Mouse (Mus musculus) intestine, embryonic 16.5 days (tissue): ENCODE measurements around the gene Dpysl5. TPM values are rescaled to one million over a fixed set of nuclear protein-coding genes. Genes with fewer than 3 reads are reported as not detected.

Source experiments
- ATAC-seq: fragments of 200-750 bp; cut with Nextera tagmentation; 2 replicates; pipeline ENCODE4 v1.8.0; 2017; ENCODE audit warnings: moderate TSS enrichment, moderate library complexity
- H3K27ac ChIP-seq: fragments of 300-500 bp; sonication (generic); 2 replicates; pipeline ENCODE4 v1.5.1; 2014; ENCODE audit warnings: mild to moderate bottlenecking, low read length
- H3K27me3 ChIP-seq: fragments of 300-500 bp; sonication (generic); replicated peaks from 2 replicates; pipeline ENCODE4 v1.6.1; 2014; ENCODE audit warnings: low read length, control low read depth, mixed read lengths; ENCODE audit not compliant: control insufficient read depth, insufficient read depth
- H3K36me3 ChIP-seq: fragments of 300-500 bp; sonication (generic); 2 replicates; pipeline ENCODE4 v1.6.1; 2014; ENCODE audit warnings: low read length, control low read depth; ENCODE audit not compliant: control insufficient read depth, insufficient read depth
- H3K4me1 ChIP-seq: fragments of 300-500 bp; sonication (generic); 2 replicates; pipeline ENCODE4 v1.6.1; 2014; ENCODE audit warnings: low read length, control low read depth, mixed read lengths; ENCODE audit not compliant: control insufficient read depth, insufficient read depth
- H3K4me2 ChIP-seq: fragments of 300-500 bp; sonication (generic); 2 replicates; pipeline ENCODE4 v1.6.1; 2014; ENCODE audit warnings: low read depth, low read length, control low read depth
- H3K4me3 ChIP-seq: fragments of 300-500 bp; sonication (generic); 2 replicates; pipeline ENCODE4 v1.5.1; 2014; ENCODE audit warnings: mild to moderate bottlenecking, low read length
- H3K9ac ChIP-seq: fragments of 300-500 bp; sonication (generic); 2 replicates; pipeline ENCODE4 v1.6.1; 2014; ENCODE audit warnings: low read depth, low read length
- H3K9me3 ChIP-seq: fragments of 300-500 bp; sonication (generic); 2 replicates; pipeline ENCODE4 v1.6.1; 2016; ENCODE audit warnings: low read length, control low read depth; ENCODE audit not compliant: control insufficient read depth
- WGBS: fragments of 180-500 bp; shearing (Covaris S2); extraction: QIAGEN DNeasy Blood & Tissue Kit; methylation state at CpG from one replicate; pipeline ENCODE4 v1.1.7; 2014; 5-methylcytosine and 5-hydroxymethylcytosine counted together
- polyA plus RNA-seq: library from polyadenylated mRNA; unstranded; fragments of >200 nt; fragmentation: Nextera tagmentation; extraction: Ambion mirVana; gene quantifications from 2 replicates; pipeline ENCODE4 v1.2.1, GENCODE M21; 2015

Gene Dpysl5
- polyA plus RNA-seq, 1 experiment from 2014 or later: 5.7 TPM

DNA sequence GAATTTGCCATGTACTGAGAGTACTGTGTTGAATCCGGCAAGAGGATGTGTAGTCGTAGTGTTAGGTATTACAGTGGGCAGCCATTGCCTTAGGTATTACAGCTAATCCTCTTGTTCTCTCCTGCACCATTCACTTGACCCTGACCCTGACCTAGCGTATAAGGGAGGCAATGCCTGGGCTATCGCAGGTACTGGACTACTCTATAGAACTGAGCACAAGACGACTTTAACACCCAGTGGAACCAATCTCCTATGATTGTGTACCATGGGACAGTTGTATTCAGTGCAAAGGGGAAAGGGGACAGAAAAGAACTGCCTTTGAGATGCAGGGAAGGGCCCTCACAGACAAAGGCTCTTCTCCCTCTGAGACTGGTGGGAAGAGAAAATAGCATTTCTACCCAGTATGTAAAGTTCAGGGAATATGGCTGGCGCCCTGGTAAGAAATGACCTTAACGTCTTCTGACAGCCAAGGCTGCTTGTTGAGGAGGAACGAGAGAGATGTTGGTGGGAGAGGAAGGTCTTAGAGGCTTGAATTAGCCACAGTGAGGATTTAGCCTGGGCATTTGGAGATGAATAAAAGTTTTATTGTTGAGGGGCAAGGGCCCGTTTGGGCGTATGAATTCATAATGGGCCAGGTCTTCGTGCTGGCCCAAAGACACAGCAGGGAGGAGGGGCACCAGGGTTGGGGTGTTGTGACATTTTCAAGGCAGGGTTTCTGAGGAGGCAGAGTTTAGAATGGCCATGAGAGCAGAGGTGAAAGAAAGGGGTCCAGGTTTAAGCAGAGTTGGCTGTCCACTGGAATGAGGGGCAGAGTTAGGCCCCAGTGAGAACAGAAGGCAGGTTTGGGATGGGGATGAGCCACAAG, 113.0 kb downstream of the Dpysl5 start:
- H3K4me1 ChIP-seq: no peaks in the 10 kb centered on the region
- H3K4me3 ChIP-seq: no peak overlapping the region
- H3K27ac ChIP-seq: no peak overlapping the region
- ATAC-seq: no peak
- 83% methylated on average over 11 of the region's 11 CpGs for WGBS
- no peaks in the 10 kb centered on the region for H3K36me3 ChIP-seq
- H3K9me3 ChIP-seq: no peaks in the 10 kb centered on the region
- H3K4me2 ChIP-seq: no peak overlapping the region
- no peaks in the 10 kb centered on the region for H3K27me3 ChIP-seq
- no peak overlapping the region for H3K9ac ChIP-seq

DNA sequence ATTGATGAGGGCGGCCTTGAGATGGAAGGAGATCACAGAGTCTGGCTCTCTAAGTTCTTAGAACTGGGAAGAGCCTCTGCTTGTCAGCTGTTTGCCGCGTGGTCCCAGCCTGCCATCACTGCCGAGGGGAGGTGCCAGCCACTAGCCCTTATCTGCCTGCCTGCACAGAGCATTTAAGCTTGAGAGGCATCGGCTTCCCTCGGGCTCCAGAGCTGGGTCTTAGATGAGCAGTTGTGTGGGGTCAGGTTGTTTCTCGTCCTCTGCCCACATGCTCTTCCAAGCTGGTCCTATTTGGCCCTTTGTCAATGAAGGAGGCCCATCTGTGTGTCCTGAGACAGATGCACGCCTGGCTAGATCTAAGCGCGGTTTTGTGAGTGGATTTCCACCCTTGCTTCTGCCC, 113.8 kb downstream of the Dpysl5 start:
- H3K4me2 ChIP-seq: no peak overlapping the region
- H3K4me1 ChIP-seq: no peaks in the 10 kb centered on the region
- H3K27ac ChIP-seq: no peak overlapping the region
- WGBS: 63% methylated on average over 10 of the region's 10 CpGs
- no peak for ATAC-seq
- no peak overlapping the region for H3K4me3 ChIP-seq
- no peaks in the 10 kb centered on the region for H3K27me3 ChIP-seq
- H3K9ac ChIP-seq: no peak overlapping the region
- no peaks in the 10 kb centered on the region for H3K9me3 ChIP-seq
- no peaks in the 10 kb centered on the region for H3K36me3 ChIP-seq

GRCm38 (mm10) chr5:30825821-30826220, 114.5 kb downstream of the Dpysl5 start:
- ATAC-seq: no peak
- no peaks in the 10 kb centered on the region for H3K36me3 ChIP-seq
- no peaks in the 10 kb centered on the region for H3K9me3 ChIP-seq
- H3K4me3 ChIP-seq: no peak overlapping the region
- 79% methylated on average over 6 of the region's 6 CpGs for WGBS
- H3K27ac ChIP-seq: no peak overlapping the region
- no peaks in the 10 kb centered on the region for H3K27me3 ChIP-seq
- H3K4me1 ChIP-seq: no peaks in the 10 kb centered on the region
- no peak overlapping the region for H3K9ac ChIP-seq
- H3K4me2 ChIP-seq: no peak overlapping the region

DNA sequence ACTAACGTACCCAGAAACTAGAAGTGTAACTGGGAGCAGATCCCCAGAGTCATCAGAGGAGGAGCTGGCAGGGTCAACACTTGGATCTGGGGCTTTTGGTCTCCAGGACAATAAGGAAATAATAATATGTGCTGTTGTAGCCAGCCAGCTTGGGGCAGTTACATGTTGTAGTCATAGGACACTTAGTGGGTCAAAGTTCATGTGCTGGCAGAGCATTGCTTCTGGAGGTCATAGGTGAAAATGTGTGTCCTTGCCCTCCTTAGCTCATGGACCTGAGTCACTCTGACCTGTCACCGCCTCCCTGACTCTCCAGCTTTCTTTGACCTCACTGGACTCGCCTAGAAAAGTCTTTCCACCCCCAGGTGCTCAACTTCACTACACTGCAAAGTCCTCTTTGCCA, 122.1 kb downstream of the Dpysl5 start:
- ATAC-seq: peak; percentile 75
- Histone ChIP-seq H3K9ac (no peak overlapping the region), H3K4me2 (no peak overlapping the region), H3K27me3 (no peaks in the 10 kb centered on the region), H3K27ac (no peak overlapping the region), H3K9me3 (no peaks in the 10 kb centered on the region), H3K36me3 (no peaks in the 10 kb centered on the region), H3K4me1 (no peaks in the 10 kb centered on the region), H3K4me3 (no peak overlapping the region)
- 76% methylated on average over 3 of the region's 3 CpGs for WGBS

DNA sequence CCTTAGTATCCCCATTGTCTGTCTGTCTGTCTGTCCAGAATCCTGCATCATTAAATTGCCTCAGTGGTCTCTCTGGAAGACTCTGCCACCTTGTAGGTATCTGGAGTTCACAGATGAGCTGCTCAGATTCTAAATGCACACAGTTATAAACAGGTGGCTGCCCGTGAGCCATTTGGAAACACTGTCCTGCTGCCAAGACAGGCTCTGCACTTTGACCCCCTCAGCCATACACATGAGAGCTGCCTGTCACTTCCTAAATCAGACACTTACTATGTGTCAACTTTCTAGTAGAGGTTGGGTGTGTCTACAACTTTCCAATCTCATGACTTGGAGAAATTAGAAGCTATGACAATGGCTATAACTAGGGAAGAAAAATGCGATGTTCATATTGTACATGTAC, 128.4 kb downstream of the Dpysl5 start:
- WGBS: 74% methylated on average over 2 of the region's 2 CpGs
- Histone ChIP-seq H3K4me1 (no peaks in the 10 kb centered on the region), H3K36me3 (no peaks in the 10 kb centered on the region), H3K9ac (no peak overlapping the region), H3K4me2 (no peak overlapping the region), H3K4me3 (no peak overlapping the region), H3K9me3 (no peaks in the 10 kb centered on the region), H3K27ac (no peak overlapping the region), H3K27me3 (no peaks in the 10 kb centered on the region)
- no peak for ATAC-seq

DNA sequence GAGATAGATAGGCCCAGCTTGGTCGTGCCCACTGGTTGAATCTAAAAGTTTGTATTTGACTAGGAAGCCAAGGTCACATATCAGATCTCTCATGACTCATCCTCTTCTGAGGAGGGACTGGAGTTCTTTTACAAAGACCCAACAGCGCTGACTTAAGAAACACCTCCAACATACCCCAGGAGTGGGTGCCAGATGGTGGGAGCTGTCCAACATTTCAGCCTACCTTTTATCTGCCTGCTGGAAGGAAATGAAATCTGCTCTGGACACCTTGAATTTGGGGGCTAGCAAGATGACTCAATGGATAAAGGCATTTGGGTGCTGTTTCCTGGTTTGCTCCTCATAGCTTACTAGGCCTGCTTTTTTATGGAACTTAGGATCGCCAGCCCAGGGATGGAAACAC, 130.5 kb downstream of the Dpysl5 start:
- no peaks in the 10 kb centered on the region for H3K27me3 ChIP-seq
- WGBS: 52% methylated on average over 3 of the region's 3 CpGs
- ATAC-seq: no peak

More for the DNA sequence above, 130.5 kb downstream of the Dpysl5 start:
- no peaks in the 10 kb centered on the region for H3K4me1 ChIP-seq
- no peak overlapping the region for H3K4me3 ChIP-seq
- H3K36me3 ChIP-seq: no peaks in the 10 kb centered on the region
- H3K4me2 ChIP-seq: no peak overlapping the region
- H3K27ac ChIP-seq: no peak overlapping the region
- no peak overlapping the region for H3K9ac ChIP-seq
- H3K9me3 ChIP-seq: no peaks in the 10 kb centered on the region

Other genes with a start within 250 kb of the Dpysl5 start
- gene Otof, start 249.6 kb upstream of the Dpysl5 start, polyA plus RNA-seq: 0.53 and 0.60 TPM in 2 replicates
- gene 1700001C02Rik, start 245.5 kb upstream of the Dpysl5 start, polyA plus RNA-seq: not detected in 2 replicates
- not detected in 2 replicates for gene Cib4, start 165.7 kb upstream of the Dpysl5 start, polyA plus RNA-seq
- 8.7 and 12.2 TPM in 2 replicates for gene Kcnk3, start 123.4 kb upstream of the Dpysl5 start, polyA plus RNA-seq
- gene Slc35f6, start 63.6 kb upstream of the Dpysl5 start, polyA plus RNA-seq: 50.2 and 56.3 TPM in 2 replicates
- gene Cenpa, start 44.8 kb upstream of the Dpysl5 start, polyA plus RNA-seq: 166 and 186 TPM in 2 replicates
- gene Mapre3, start 103.1 kb downstream of the Dpysl5 start, polyA plus RNA-seq: 14.0 and 15.4 TPM in 2 replicates
- gene Tmem214, start 156.4 kb downstream of the Dpysl5 start, polyA plus RNA-seq: 76.5 and 81.0 TPM in 2 replicates
- 13.9 and 16.3 TPM in 2 replicates for gene Agbl5, start 177.1 kb downstream of the Dpysl5 start, polyA plus RNA-seq
- gene Ost4, start 196.2 kb downstream of the Dpysl5 start, polyA plus RNA-seq: 459 and 477 TPM in 2 replicates
- gene Emilin1, start 201.8 kb downstream of the Dpysl5 start, polyA plus RNA-seq: 173 and 177 TPM in 2 replicates
- 26.9 and 32.5 TPM in 2 replicates for gene Khk, start 209.9 kb downstream of the Dpysl5 start, polyA plus RNA-seq
- gene Cgref1, start 234.0 kb downstream of the Dpysl5 start, polyA plus RNA-seq: 67.0 and 88.7 TPM in 2 replicates
- gene Preb, start 248.8 kb downstream of the Dpysl5 start, polyA plus RNA-seq: 222 and 227 TPM in 2 replicates